Mouse (Mus musculus): ENCODE data around the gene Tulp2.

The Tulp2 gene

DNA sequence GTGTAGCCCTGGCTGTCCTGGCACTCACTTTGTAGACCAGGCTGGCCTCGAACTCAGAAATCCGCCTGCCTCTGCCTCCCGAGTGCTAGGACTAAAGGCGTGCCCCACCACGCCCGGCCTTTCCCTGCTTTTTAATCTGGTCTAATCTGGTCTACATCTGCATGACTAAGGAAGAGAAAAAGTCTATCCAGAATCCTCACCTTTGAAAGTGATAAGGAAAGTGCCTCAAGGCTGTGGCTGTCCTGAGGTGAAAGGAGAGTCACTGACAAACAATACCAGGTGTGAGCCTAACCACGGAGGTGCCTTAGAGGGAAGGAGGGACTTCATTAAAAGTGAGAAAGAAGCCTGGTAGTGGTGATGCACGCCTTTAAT, 69.8 kb downstream of the Tulp2 start:
- in situ Hi-C loops (cut with MboI, MseI), result no loop called here

DNA sequence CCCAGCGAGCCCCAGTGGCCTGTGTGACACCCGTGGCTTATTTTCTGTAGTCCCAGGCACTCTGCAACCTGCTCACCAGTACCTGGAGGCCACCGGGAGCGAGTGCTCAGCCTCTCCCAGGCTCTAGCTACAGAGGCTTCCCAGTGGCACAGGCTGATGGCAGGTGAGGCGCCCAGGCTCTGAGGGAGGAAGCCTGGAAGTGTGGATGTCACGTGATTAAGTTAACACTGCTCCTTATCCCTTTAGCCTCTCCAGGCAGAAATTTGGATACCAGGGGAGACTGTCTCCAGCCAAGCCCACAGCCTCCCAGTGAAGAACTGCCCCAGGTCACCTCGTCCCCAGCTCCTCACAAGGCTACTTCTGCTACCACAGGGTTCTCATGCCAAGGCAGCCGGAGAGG, 71.8 kb downstream of the Tulp2 start:
- in situ Hi-C loops (cut with MboI, MseI), result no loop called here

DNA sequence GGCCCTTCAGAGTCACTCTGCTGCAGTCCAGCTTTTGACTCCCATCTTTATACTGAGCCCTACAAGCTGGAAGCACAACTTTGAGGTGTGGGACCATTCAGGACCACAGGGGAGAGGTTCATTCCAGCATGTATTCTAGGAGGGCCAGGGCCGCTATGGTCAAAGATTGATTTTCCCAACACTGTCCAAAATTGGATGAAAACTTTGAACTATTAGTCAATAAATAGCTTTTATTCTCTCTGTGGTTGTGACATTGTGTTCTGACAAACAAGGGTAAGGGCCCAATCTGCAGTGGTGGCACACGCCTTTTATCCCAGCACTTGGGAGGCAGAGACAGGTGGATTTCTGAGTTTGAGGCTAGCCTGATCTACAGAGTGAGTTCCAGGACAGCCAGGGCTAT, 72.3 kb downstream of the Tulp2 start:
- in situ Hi-C loops (cut with MboI, MseI), result no loop called here

DNA sequence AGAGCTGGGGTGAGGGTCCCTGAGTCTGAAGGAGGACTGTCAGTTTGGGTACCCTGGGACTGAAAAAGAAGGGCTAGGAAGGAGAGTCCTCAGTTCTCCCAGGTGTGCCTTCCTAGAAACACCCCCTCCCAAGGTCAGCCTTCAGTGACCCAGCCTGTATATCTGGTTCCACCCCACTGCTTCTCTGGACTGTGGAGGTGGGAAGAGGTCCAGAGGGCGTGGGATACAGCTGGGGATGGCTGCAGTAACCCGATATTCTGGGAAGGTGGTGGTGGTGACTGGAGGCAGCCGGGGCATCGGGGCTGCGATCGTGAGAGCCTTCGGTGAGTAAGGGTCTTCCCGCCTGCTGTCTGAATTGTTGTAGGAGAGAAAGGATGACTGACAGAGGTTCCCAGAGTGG, 73.1 kb downstream of the Tulp2 start, which contains the start of gene Hsd17b14:
Gene Hsd17b14, plus strand, starts transcription at position 150 of the 400 bp plus-strand sequence.
- in situ Hi-C loops (cut with MboI, MseI), result no loop called here

DNA sequence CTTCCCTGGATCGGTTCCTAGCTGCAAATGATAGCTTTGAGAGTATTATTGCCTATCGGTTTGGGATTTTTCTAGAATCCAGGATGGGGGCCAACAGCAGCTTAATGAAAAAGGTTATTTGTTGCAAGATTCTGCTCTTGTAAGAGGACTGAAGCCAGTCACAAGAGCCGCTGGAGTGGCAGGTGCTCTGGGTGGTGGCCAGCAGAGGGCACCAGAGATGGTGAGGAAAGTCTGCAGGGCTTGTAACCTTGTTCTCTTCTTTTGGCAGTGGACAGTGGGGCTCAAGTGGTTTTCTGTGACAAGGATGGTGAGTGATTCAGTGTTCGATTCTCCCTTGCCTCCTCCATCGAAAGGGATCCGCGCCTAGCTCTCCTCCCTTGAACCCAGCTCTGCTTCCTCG, 74.1 kb downstream of the Tulp2 start:
- in situ Hi-C loops (cut with MboI, MseI), result no loop called here

DNA sequence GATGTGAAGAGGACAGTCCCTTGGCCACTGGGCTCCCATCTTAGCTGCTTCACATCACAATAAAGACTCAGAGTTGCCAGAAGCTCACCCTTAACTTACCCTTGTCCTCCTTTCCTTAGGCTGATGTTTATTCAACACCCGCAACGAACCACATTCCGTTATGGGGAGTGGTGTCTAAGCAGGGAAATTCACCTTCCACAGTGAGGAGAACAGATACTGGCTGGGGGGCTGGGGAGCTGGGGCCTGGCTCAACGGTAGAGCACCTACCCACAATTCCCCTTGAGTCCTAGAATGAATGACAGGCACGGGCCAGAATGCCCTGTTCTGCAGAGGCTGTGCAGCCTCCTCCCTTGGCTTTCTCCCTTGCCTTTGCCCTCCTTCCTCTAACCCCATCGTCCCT, 77.2 kb downstream of the Tulp2 start:
- in situ Hi-C loops (cut with MboI, MseI), result no loop called here

DNA sequence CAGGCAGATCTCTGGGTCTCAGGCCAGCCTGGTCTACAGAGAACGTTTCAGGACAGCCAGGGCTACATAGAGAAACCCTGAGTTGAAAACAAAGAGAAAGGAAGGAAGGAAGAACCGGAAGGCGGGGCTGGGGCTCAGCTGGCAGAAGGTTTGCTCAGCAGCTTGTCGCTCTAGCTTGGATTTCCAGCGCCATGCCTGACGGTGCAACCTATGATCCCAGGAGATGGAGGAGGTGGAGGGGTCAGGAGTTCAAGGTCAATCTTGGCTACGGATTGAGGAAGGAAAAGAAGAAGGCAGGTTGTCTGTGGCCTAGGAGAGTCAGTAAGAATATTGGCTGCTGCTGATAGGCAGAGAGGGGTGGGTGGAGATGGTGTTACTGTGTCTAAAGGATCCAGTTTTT, 78.6 kb downstream of the Tulp2 start:
- in situ Hi-C loops (cut with MboI, MseI), result loop anchor here (10.0 kb wide), 2 partner anchors 85 to 635 kb away; partner anchors contain the start of gene Ap2a1

DNA sequence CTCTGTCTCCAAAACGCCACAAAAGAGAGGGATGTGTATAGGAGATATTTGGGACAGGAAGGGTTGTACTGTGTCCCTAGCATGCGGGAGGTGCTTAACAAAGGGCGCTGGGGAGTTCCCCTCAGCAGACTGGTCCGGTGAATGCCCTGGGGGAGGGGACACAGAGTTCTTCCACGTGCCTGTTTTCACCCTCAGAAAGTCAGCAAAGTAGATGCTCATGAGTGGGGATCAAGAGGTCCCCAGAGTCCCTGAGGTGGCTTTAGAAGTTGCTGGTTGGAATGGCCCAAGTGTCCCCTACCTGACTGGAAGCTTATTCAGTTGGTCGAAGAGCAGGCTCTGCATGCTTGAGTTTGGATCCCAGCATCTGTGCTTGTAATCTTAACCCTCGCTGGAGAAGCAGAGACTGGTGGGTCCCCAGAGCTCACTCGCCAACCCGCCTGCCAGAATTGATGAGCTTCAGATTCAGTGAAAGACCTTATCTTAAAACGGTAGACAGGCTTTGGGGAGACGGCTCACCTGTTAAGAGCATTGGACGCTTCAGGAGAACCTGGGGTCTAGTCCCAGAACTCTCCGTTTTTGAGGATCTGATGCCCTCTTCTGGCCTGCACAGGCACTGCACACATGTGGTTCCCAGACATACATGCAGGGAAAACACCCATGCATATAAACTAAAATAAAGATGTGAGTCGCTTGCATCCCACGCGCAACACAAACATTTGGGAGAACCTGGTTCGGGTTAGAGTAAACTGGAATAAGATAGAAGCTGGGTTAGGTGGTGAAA, 79.4 kb downstream of the Tulp2 start:
- in situ Hi-C loops (cut with MboI, MseI), result loop anchor here (10.0 kb wide), 2 partner anchors 86 to 636 kb away; partner anchors contain the start of gene Ap2a1

DNA sequence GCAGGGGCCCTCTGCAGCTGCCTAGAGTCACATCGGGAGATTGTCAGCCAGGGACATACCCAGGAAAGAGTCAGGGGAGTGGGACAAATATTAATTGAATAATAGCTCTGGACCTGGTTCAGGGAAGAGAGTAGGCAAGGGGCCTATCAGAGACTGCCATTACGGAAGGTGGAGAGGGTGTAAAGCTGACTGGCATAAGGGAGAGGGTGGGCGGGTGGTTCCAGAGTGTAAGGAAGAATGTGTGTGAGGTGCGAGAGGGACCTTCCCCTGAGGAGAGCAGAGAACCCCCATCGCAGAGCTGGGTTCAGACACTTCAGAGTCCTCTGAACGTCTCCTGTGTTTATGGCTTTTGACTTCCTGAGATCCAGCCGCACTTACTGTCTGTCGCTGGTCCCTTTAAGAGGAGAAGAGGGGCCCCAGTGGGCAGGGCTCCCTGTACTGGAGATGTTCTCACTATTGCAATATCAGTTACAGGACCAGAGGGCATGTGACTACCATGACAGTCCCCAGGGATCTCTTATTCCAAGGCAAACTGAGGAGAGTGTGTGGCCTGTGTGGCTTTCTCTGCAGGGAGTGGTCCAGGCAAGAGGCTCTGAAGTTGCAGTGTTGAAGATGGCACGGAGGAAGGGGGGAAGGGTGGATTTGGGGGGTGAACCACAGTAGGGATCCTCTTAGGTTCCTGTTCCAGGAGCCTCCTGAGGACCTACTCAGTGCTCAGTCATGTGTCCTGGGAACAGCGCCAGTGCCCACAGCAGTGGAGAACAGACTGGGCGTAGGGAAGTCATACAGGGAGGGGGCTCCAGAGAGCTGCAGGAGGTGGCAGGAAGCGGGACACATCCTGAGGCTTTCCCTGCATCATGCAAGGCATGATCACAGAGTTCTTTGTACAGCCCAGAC, 80.2 kb downstream of the Tulp2 start:
- in situ Hi-C loops (cut with MboI, MseI), result loop anchor here (10.0 kb wide), 2 partner anchors 87 to 637 kb away; partner anchors contain the start of gene Ap2a1

DNA sequence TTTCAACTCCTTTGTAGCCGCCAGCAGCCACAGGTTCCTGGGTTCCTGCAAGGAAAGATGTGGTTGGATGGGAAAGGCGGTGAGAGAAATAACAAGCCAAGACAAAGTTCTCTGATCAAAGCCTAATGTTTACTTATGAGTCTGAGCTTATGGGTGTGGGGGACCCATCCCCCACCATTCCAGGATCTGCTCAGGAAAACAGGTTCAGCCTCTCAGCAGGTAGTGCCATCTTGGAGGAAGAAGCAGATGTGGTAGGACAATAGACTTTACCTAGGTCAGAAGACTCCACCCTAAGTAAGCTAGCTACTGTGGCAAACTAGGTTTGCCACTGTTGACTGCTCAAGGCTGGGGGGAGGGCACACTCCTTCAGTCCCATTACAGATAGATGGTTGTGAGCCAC, 83.1 kb downstream of the Tulp2 start:
- in situ Hi-C loops (cut with MboI, MseI), result loop anchor here (10.0 kb wide), 2 partner anchors 90 to 640 kb away; partner anchors contain the start of gene Ap2a1

DNA sequence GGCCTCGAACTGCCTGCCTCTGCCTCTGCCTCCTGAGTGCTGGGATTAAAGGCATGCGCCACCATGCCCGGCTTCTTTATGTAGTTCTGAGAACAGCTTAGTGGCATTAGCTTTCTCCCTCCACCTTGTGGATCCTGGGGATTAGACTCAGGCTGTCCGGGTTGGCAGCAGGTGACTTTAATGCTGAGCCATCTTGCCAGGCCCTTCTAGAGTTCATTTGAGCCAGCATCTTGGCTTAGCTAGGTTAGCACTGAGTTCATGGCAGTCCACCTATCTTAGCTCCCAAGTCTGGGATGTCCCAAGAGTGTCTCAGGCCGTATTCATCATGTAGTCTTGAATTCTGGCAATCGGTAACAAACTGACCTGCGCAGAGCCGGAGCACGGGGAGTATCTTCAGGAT, 83.8 kb downstream of the Tulp2 start:
- in situ Hi-C loops (cut with MboI, MseI), result loop anchor here (10.0 kb wide), 2 partner anchors 91 to 641 kb away; partner anchors contain the start of gene Ap2a1

DNA sequence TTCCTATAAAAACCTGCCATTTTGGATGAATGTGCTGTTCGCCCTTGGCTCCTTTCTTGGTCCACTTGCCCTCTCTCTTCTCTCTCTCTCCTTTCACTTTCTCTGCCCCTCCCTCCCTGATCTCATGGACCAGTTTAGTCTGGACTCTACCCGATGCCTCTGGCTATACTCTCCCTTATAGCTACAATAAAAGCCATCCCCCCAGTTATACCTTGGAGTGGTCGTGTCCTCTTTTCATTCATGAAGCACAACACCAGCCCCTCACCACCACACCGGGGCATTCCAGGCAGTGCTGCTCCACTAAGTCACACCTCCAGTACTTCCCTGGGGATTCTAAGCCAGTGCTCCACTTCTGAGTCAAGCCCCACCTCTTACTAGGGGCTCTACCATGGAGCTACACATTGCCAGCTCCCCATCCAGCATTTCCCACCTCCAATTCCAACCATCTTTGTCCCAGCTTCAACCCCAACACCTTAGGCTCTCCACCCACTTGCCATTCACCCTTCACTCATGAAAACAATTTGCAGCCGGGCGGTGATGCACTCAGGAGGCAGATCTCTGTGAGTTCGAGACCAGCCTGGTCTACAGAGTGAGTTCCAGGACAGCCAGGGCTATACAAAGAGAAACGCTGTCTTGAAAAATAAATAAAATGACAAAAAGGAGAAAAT, 85.6 kb downstream of the Tulp2 start:
- in situ Hi-C loops (cut with MboI, MseI), result loop anchor here (10.0 kb wide), 2 partner anchors 92 to 642 kb away; partner anchors contain the start of gene Ap2a1

DNA sequence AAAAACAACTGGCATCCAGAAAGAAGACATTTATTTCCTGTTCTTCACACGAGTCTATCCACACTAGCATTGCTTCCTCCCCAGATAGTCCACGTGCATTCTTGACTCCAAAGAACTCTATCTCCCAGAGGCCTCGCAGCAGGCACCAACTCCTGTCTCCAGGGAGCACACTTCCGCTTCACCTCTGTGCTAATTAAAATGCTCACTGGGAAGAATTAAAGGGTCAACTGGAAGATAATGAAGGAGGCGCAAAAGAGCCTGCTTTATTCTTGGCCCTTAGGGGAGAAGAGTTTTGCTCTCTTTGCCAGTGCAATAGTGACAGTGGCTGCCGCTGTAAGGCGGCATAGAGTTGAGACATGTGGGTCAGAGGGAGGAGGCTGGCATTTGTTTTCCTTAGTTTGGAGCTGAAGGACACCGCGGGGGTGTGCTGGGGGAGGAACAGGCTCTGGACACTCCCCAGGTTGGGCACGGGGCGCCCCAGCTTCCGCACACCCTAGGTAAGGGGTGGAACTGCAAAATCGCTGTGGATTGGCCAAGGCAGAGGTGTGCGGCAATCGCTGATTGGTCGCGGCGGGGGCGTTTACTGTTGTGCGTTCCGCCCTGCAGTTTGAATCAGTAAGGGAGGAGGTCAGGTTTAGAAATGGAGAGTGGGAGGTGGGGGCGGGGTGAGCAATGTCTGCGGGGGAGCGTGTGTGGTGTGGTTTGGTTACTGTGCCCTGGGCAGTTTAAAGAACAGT, 86.3 kb downstream of the Tulp2 start:
- in situ Hi-C loops (cut with MboI, MseI), result loop anchor here (10.0 kb wide), 2 partner anchors 93 to 643 kb away; partner anchors contain the start of gene Ap2a1

DNA sequence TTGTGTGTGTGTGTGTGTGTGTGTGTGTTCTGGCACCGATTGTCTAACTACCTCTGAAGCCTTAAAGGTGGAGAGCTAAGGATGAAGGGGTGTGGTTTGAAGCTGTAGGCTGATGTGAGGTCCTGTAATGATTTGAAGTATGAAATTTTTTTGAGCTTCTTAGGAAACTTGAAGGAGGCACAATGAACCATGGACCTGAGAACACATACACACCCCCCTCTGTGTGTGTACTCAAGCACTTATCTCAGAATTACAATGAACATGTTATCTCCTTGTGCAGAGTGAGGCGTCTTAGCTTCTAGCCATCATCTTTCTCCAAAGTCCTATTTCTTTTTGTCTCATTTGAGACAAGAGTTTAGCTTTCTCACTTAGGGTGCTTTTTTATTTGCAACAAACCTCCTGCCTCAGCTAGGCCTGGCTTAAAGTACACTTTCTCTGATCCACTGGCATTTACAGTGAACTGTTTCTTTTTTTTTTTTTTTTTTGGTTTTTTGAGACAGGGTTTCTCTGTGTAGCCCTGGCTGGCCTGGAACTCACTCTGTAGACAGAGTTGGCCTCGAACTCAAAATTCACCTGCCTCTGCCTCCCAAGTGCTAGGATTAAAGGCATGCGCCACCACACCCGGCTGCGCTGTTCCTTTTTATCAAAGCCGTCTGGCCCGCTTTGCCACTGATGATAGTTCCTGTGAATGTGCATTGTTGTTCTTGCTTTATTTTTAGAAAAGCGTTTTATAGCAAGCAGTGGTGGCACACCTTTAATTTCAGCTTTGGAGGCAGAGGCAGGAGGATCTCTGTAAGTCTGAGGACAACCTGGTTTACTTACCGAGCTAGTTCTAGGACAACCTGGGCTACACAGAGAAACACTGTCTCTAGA, 87.2 kb downstream of the Tulp2 start:
- in situ Hi-C loops (cut with MboI, MseI), result loop anchor here (10.0 kb wide), 2 partner anchors 94 to 644 kb away; partner anchors contain the start of gene Ap2a1

DNA sequence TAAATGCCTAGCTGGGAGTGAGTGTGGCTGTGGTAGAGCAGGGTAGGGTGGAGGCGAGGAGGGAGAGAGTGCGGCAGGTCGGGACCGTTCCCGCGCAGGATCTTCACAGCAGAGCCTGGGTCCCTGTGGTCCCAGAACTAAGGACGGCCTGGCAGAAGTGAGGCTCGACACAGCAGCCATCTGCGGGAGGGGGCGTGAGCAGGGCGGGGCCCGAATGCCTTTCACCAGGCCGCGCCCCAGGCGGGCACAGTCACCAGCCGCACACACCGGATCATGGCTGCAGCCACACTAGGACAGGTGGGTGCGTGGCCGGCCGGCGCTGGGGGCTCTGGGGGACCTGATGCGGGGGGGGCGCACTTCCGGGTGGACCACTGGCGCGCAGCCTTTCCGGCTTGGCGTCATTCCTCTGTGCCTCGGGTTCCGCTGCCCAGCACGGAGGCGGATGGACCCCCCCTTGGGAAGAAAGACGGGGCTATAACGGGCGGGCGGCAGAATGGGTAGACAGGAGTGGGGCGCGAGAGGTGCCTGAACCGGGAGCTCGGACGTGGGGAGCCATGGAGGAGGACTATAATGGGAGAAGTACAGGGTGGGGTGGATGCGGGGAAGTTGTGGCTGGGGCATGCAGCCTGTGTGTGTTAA, 88.5 kb downstream of the Tulp2 start, which contains the start of gene Bcat2:
Gene Bcat2, plus strand, starts transcription at position 51 of the 639 bp plus-strand sequence.
- in situ Hi-C loops (cut with MboI, MseI), result no loop called here

DNA sequence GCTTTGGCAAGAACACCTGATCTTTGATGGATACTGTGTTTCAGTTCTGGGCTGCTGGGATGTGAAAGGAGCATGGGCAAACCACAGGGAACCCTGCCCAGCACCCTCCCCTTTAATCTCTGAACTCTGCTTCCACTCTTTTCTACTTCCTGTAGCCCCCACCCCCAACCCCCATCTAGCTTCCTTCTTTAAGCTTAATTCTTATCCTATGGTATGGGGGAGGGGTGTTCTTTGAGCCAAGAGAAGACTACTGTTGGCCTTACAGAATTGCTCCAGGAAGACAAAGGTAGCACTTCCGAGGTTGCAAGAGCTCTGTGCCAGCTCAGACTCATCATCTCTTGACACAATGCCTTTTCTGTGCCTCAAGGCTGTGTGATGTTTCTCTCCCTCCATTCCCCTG, 90.3 kb downstream of the Tulp2 start:
- in situ Hi-C loops (cut with MboI, MseI), result no loop called here
